Mouse (Mus musculus) lung, embryonic 14.5 days (tissue): ENCODE measurements at regions not wholly inside any gene's neighbourhood (a gene's known extent, or its start where the extent isn't known, plus 50 kb on each side); places are given as distances from the start of the nearest gene placed in this dataset.
A peak's percentile ranks its signal among the peaks of the same experiment; 100 is the strongest.

ENCODE experiments used
- ATAC-seq: fragments of 200-750 bp; cut with Nextera tagmentation; 2 replicates; pipeline ENCODE4 v1.8.0; 2017; ENCODE audit warnings: mild to moderate bottlenecking, moderate TSS enrichment, moderate library complexity; ENCODE audit not compliant: insufficient read depth
- DNase-seq: peaks from one replicate; pipeline ENCODE4 v3.0.0-alpha.2; 2015
- H3K27ac ChIP-seq: fragments of 300-500 bp; sonication (generic); 2 replicates; pipeline ENCODE4 v1.5.1; 2014; ENCODE audit warnings: low read depth, mild to moderate bottlenecking, moderate library complexity
- H3K27me3 ChIP-seq: fragments of 300-500 bp; sonication (generic); 2 replicates; pipeline ENCODE4 v1.6.1; 2014; ENCODE audit warnings: low read length, control low read depth; ENCODE audit not compliant: insufficient read depth
- H3K36me3 ChIP-seq: fragments of 300-500 bp; sonication (generic); 2 replicates; pipeline ENCODE4 v1.6.1; 2014; ENCODE audit warnings: control low read depth; ENCODE audit not compliant: insufficient read depth
- H3K4me1 ChIP-seq: fragments of 300-500 bp; sonication (generic); 2 replicates; pipeline ENCODE4 v1.6.1; 2014; ENCODE audit warnings: antibody characterized with exemption, control low read depth; ENCODE audit not compliant: insufficient read depth
- H3K4me2 ChIP-seq: fragments of 300-500 bp; sonication (generic); 2 replicates; pipeline ENCODE4 v1.6.1; 2014; ENCODE audit warnings: mild to moderate bottlenecking
- H3K4me3 ChIP-seq: fragments of 300-500 bp; sonication (generic); 2 replicates; pipeline ENCODE4 v1.5.1; 2014; ENCODE audit warnings: low read depth, low read length
- H3K9ac ChIP-seq: fragments of 300-500 bp; sonication (generic); 2 replicates; pipeline ENCODE4 v1.6.1; 2014
- H3K9me3 ChIP-seq: fragments of 300-500 bp; sonication (generic); 2 replicates; pipeline ENCODE4 v1.6.1; 2016; ENCODE audit warnings: low read depth, low read length, control low read depth
- CTCF ChIP-seq: IDR thresholded peaks from 2 replicates; pipeline ENCODE4 v1.5.1; 2016; ENCODE audit warnings: antibody characterized with exemption, low read depth
- WGBS: fragments of 180-500 bp; shearing (Covaris S2); extraction: QIAGEN DNeasy Blood & Tissue Kit; methylation state at CpG from one replicate; pipeline ENCODE4 v1.1.7; 2014; 5-methylcytosine and 5-hydroxymethylcytosine counted together

DNA sequence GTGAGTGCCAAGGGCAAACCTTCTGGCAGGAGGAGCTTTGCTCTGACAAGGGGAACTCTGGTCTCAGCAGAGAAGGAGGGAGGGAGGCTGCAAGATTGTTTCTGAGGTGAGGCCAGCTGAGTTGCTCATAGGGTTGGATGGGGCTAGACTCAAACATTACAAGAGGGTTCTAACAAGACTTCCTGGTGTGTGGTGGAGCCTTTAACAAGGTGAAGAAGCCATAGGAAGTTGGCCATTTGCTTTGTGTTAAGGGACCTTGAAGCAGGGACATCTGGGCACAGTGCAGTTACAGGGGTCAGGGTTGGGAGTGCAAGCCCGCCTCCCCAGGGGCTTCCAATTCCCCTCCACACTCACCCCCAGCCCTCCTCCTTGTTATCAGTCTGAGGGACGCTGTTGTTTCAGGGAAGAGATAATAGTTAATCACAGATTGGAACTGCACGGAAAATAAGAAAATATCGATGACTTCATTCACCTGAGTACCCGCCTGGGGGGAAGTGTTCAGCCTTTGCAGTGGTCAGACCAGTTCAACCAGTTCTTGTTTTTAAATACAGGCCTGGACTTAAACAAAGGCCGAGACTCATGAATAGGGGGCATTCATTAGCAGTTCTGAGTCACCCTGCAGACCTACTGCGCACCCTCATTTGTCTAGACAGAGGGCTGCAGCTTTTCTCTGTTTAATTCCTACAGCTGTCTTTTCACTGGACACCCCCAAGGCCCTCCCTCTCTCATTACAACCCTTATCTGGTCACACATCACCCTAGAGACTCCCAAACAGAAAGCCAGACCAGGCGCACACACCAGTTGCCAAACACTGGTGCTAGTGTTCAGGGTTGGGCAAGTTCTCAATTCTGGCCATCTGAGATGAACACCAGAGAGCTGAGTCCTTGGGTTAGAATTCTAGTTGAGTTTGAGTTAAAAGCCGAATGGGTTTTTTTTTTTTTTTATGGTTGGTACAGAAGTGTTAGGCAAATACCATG is 139.5 kb downstream of the Bcl2l11 start:
- Histone ChIP-seq H3K4me2 (no peak overlapping the region), H3K4me3 (no peak overlapping the region), H3K9ac (no peak overlapping the region), H3K4me1 (0 out of 2 replicates have a peak, but pooled peaks cover 3% of the 10 kb centered on the region), H3K36me3 (no peaks in the 10 kb centered on the region), H3K9me3 (no peaks in the 10 kb centered on the region), H3K27me3 (no peaks in the 10 kb centered on the region), H3K27ac (peak overlapping the region; percentile 79)
- DNase-seq (peak; percentile 75), ATAC-seq (peak; percentile 90)
- 36% methylated on average over 9 of the region's 9 CpGs for WGBS
- TF ChIP-seq CTCF: no peak

DNA sequence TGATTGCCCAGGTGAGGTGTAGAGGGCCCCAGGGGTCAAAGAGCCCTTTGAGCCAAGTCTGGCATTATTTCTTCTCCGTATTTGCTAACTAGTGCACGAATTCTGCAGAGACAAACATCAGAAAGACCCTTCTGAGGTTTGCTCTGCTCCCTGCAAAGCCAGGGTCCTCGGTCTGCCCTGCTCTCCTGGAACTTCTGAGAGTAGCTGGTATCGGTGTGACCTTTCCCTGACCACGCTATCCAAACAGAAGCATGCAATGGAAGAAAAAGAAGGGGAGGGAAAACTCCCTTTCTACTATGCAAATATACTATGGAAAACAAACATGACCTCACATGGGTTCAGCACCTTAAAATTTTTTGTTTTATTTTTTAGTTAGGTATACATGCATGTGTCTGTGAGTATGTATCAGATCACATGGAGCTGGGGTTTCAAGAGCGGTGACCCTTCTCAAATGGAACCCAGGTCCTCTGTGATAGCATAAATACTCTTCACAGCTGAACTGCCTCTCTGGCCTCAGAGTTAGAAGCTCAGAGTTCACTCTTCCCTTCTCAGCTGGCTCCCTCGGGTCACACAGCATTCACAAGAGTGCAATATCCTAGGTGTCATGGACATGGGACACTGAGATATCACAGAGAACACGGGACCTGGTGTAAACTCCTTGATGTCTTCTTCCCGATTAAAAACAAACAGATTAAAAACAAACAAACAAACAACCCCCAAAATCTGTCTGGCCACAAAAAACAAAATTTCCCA is 144.7 kb downstream of the Bcl2l11 start:
- H3K9ac ChIP-seq: no peak overlapping the region
- no peak for TF ChIP-seq CTCF
- no peak overlapping the region for H3K4me2 ChIP-seq
- H3K9me3 ChIP-seq: no peaks in the 10 kb centered on the region
- 0 out of 2 replicates have a peak, but pooled peaks cover 3% of the 10 kb centered on the region for H3K4me1 ChIP-seq
- 19% methylated on average over 9 of the region's 9 CpGs for WGBS
- H3K36me3 ChIP-seq: no peaks in the 10 kb centered on the region
- ATAC-seq (no peak), DNase-seq (no peak)
- H3K27me3 ChIP-seq: no peaks in the 10 kb centered on the region
- H3K27ac ChIP-seq: peak overlapping the region; percentile 36; the same call in 1 of the 2 replicates
- no peak overlapping the region for H3K4me3 ChIP-seq

DNA sequence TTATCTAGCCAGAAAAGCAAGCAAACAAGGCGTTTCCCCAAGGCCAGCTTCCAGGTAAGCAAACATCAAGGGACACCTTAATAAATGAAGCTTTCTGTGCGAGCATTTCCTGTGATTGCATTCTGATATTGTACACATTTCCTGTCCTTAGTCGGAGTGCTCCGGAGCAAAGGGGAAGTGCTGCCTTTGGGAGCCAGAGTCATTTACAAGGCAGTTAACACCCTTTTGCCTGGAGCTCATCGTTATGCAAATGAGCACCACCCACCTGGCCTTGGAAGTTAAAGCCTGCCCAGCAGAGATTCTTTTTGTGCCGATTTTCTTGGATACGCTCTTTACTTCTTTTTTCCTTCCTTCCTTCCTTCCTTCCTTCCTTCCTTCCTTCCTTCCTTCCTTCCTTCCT is 147.0 kb downstream of the Bcl2l11 start:
- Histone ChIP-seq H3K27ac (no peak overlapping the region), H3K9me3 (no peaks in the 10 kb centered on the region), H3K36me3 (no peaks in the 10 kb centered on the region), H3K4me3 (no peak overlapping the region), H3K4me1 (peaks cover 9% of the 10 kb centered on the region), H3K9ac (no peak overlapping the region), H3K4me2 (no peak overlapping the region), H3K27me3 (no peaks in the 10 kb centered on the region)
- TF ChIP-seq CTCF: no peak
- no peak for DNase-seq
- 25% methylated on average over 7 of the region's 7 CpGs for WGBS
- ATAC-seq: no peak

DNA sequence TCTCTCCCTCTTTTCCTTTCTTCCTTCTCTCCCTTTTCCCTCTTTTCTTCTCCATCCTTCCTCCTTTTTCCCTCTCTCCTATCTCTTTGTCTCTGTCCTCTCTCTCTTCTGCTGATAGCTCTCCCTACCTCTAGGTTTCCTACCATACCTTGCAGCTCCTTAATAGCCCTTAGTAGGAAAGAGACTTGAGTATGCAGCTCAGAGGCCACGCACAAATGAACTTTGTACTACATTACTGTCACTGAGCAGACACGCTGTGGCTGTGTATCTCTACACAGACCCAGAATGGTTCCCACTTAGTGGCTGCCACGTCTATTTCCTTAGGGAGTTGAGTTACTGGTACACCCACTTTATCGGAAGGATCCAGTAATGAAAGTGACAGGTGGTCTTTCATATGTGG is 147.5 kb downstream of the Bcl2l11 start:
- Histone ChIP-seq H3K9ac (no peak overlapping the region), H3K27me3 (no peaks in the 10 kb centered on the region), H3K9me3 (no peaks in the 10 kb centered on the region), H3K4me1 (peaks cover 13% of the 10 kb centered on the region), H3K27ac (no peak overlapping the region), H3K4me3 (no peak overlapping the region), H3K4me2 (no peak overlapping the region), H3K36me3 (no peaks in the 10 kb centered on the region)
- DNase-seq (no peak), ATAC-seq (no peak)
- 55% methylated on average over 4 of the region's 4 CpGs for WGBS
- TF ChIP-seq CTCF: no peak

DNA sequence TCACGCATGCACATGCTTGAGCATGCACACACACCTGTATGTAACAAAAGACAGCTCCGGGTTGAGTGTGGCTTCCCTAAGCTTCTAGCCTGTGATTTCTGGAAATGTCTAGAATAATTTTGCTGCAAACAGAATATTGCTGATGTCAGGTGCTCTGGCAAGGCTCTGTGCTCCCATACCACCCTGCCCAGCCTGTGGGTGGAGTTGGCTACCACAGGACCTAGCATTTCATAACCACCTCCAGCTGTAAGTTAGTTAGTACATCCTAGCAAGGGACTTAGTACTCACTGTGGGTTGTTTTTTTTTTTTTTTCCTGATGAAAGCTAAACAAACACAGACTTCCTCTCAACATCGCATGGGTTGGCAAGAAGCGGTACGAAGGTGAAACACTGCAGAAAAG is 150.5 kb downstream of the Bcl2l11 start:
- no peak overlapping the region for H3K27ac ChIP-seq
- H3K9ac ChIP-seq: no peak overlapping the region
- ATAC-seq: no peak
- no peak for TF ChIP-seq CTCF
- no peaks in the 10 kb centered on the region for H3K27me3 ChIP-seq
- 73% methylated on average over 5 of the region's 5 CpGs for WGBS
- H3K4me1 ChIP-seq: peaks cover 20% of the 10 kb centered on the region
- H3K4me3 ChIP-seq: no peak overlapping the region
- no peak overlapping the region for H3K4me2 ChIP-seq
- no peaks in the 10 kb centered on the region for H3K9me3 ChIP-seq
- DNase-seq: no peak
- no peaks in the 10 kb centered on the region for H3K36me3 ChIP-seq

DNA sequence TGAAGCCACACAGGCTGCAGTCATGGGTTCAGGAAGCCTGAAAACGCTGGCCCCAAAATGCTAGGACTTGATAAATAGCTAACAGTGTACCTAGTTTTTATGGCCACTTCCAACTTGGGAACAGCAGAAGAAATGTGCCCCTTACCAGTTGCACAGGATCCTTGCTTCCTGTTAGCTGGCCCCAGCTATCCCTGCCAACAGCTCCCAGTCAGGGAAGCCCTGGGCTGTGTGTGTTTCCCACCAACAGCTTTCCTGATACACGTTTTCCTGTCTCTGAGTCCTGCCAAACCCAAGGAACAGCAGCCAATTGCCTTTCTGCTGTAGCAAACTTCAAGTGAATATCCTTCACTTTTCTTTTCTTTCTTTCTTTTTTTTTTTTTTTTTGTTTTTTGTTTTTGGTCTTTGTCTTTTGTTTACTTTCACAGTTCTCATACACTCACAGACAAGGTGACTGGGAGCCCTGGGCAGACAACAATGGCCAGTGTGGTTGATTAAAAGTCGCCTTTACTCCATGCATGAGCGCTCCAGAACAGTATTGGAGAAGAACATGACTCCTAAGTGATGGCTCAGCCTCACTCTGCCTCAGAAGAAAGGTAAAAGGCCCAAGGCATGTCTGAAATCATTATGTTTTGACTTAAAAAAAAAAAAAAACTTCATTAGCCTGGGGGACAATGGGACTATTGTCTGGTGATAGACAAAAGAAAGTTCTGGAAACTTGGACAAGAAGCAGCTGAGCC is 151.7 kb downstream of the Bcl2l11 start:
- H3K4me2 ChIP-seq: no peak overlapping the region; the same call in 1 of the 2 replicates
- peak; percentile 63 for DNase-seq
- no peaks in the 10 kb centered on the region for H3K36me3 ChIP-seq
- no peak for TF ChIP-seq CTCF
- H3K4me3 ChIP-seq: no peak overlapping the region
- H3K27ac ChIP-seq: peak overlapping the region; percentile 88
- H3K27me3 ChIP-seq: no peaks in the 10 kb centered on the region
- H3K9ac ChIP-seq: no peak overlapping the region
- H3K4me1 ChIP-seq: peaks cover 20% of the 10 kb centered on the region
- 57% methylated on average over 4 of the region's 4 CpGs for WGBS
- no peaks in the 10 kb centered on the region for H3K9me3 ChIP-seq
- no peak for ATAC-seq
